Mouse (Mus musculus) spleen, postnatal 14 days (tissue): ENCODE data around the gene Dazl.
A peak's percentile ranks its signal among the peaks of the same experiment; 100 is the strongest.

Experiments
- DNase-seq, 2 experiments: peaks; one replicate each; pipeline ENCODE4 v3.0.0; 2021 to 2022; ENCODE audit warnings: low spot score in 2 of 2

Dazl gene

GRCm38 (mm10) chr17:50293241-50293731, at the start of gene Dazl:
Gene Dazl (minus strand): TSS chr17:50293636.
- no peak for DNase-seq

- no peak for DNase-seq
Observed at GRCm38 (mm10) chr17:50341850-50342544, 48.6 kb upstream of the Dazl start.

GRCm38 (mm10) chr17:50338901-50339300, 45.5 kb upstream of the Dazl start:
- DNase-seq = no peak

- no peak for DNase-seq
Observed at GRCm38 (mm10) chr17:50335776-50336175, 42.3 kb upstream of the Dazl start.

GRCm38 (mm10) chr17:50334694-50335093, 41.3 kb upstream of the Dazl start:
- no peak for DNase-seq

GRCm38 (mm10) chr17:50332012-50332300, 38.5 kb upstream of the Dazl start:
- DNase-seq = no peak

GRCm38 (mm10) chr17:50331171-50332011, 38.0 kb upstream of the Dazl start:
- DNase-seq = no peak

- DNase-seq = no peak
Observed at GRCm38 (mm10) chr17:50330245-50330644, 36.8 kb upstream of the Dazl start.

GRCm38 (mm10) chr17:50324658-50325057, 31.2 kb upstream of the Dazl start:
- DNase-seq = no peak

GRCm38 (mm10) chr17:50318810-50319209, 25.4 kb upstream of the Dazl start:
- DNase-seq = no peak

GRCm38 (mm10) chr17:50316216-50317150, 23.0 kb upstream of the Dazl start:
- DNase-seq = no peak

GRCm38 (mm10) chr17:50310148-50310802, 16.8 kb upstream of the Dazl start:
- DNase-seq = no peak

- DNase-seq = no peak
Observed at GRCm38 (mm10) chr17:50309512-50310072, 16.2 kb upstream of the Dazl start.

GRCm38 (mm10) chr17:50308880-50309279, 15.4 kb upstream of the Dazl start:
- DNase-seq = no peak

GRCm38 (mm10) chr17:50308059-50308647, 14.7 kb upstream of the Dazl start:
- no peak for DNase-seq

GRCm38 (mm10) chr17:50302867-50303266, 9.4 kb upstream of the Dazl start:
- DNase-seq = no peak

- no peak for DNase-seq
Observed at GRCm38 (mm10) chr17:50300171-50300841, 6.9 kb upstream of the Dazl start.

- DNase-seq = no peak
Observed at GRCm38 (mm10) chr17:50298821-50299220, 5.4 kb upstream of the Dazl start.

GRCm38 (mm10) chr17:50294726-50295125, 1.3 kb upstream of the Dazl start:
- DNase-seq = no peak

GRCm38 (mm10) chr17:50292661-50293171, 720 bp downstream of the Dazl start:
- DNase-seq = peak; percentile 87 to 90
